Mouse (Mus musculus): ENCODE measurements at regions not wholly inside any gene's neighbourhood (a gene's known extent, or its start where the extent isn't known, plus 50 kb on each side); places are given as distances from the start of the nearest gene placed in this dataset.

DNA sequence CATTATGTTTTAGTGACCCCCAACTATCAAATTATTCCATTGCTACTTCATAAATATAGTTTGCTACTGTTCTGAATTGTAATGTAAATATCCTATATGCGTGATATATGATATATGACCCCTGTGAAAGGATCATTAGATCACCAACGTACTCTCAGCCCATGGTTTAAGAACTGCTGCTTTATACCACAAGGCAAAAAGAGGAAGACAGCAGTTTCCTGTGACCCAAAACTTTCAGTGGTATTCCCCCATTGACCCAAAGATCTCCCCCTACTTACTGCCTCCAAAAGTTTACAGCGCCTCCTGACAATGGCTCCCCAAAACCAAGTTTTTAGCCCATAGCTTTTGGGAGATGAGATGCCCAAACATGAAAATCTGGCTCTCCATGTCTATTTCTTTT is 177.8 kb upstream of the Ghitm start:
- Histone ChIP-seq H3K9ac (replicated peaks) (no peak overlapping the region), H3K4me1 (ENCODE audit: insufficient read depth) (no peaks in the 10 kb centered on the region), H3K36me3 (replicated peaks; ENCODE audit: insufficient read depth, low read length) (no peaks in the 10 kb centered on the region), H3K27me3 (ENCODE audit: insufficient read depth, low read length) (no peaks in the 10 kb centered on the region), H3K9me3 (ENCODE audit: low read length) (no peaks in the 10 kb centered on the region), H3K27ac (ENCODE audit: low read depth) (no peak overlapping the region), H3K4me2 (ENCODE audit: low read depth, low read length) (no peak overlapping the region), H3K4me3 (ENCODE audit: low read depth, low read length) (no peak overlapping the region)
- ATAC-seq = no peak
- TF ChIP-seq CTCF (IDR thresholded peaks at IDR 0.05; ENCODE audit: low read depth) = no peak
- TF ChIP-seq EP300 (IDR thresholded peaks at IDR 0.05; ENCODE audit: low read depth) = no peak
- WGBS (ENCODE audit: insufficient replicate concordance) = 65% methylated on average over 3 of the region's 3 CpGs
- no peak for DNase-seq

DNA sequence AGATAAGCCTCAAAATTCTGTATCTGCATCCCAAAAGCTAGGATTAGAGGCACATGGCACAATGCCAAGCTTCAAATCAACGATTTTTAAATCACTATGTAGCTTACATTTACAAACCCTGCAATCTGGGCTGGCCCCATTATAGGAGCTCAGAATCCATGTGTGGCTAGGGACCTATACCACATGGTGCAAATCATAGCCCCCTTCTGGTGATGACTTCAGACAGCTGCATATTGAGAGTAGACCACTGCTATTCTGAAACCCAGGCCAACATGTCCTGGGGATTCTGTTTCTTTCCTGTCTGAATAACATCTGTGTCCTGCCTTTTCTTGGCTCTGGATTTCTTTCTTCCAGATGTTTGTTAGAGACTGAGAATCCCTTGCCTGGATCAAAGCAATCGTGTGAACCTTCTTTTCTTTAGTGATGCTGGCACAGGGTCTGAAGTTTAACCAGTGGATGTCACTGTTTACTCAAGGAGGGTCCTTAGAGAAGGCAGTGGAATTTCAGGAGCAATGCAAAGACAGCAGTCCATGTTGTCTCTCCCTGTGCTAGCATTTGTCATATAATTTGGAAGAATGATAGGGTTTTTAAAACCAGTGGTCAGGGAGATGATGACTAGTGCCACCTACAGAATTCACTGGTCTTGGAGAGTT is 171.7 kb upstream of the Ghitm start:
- Histone ChIP-seq H3K27me3 (ENCODE audit: insufficient read depth, low read length) (no peaks in the 10 kb centered on the region), H3K27ac (ENCODE audit: low read depth) (no peak overlapping the region), H3K9me3 (ENCODE audit: low read length) (no peaks in the 10 kb centered on the region), H3K36me3 (replicated peaks; ENCODE audit: insufficient read depth, low read length) (no peaks in the 10 kb centered on the region), H3K4me3 (ENCODE audit: low read depth, low read length) (no peak overlapping the region), H3K4me1 (ENCODE audit: insufficient read depth) (no peaks in the 10 kb centered on the region), H3K9ac (replicated peaks) (no peak overlapping the region), H3K4me2 (ENCODE audit: low read depth, low read length) (no peak overlapping the region)
- no peak for TF ChIP-seq EP300 (IDR thresholded peaks at IDR 0.05; ENCODE audit: low read depth)
- no peak for TF ChIP-seq CTCF (IDR thresholded peaks at IDR 0.05; ENCODE audit: low read depth)
- DNase-seq = no peak
- no peak for ATAC-seq
- 52% methylated on average over 2 of the region's 2 CpGs for WGBS (ENCODE audit: insufficient replicate concordance)

DNA sequence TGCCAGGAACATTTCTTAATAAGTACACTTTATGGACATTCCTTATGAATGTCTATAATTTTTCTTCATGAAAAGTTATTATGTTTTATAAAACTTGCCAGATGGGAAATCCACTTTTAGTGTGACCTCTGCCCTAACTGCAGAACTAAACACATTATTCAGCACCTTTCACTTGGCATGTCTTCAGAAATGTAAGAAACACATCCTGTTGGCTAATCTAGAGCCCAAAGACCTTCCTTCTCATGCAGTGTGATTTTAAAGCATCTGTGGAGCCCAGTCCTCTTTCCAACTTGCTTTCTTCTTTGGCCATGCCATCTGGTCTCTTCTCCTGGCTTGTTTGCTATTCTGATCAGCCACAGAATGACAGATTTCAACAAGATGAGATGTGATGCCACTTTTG is 163.6 kb upstream of the Ghitm start:
- H3K4me3 ChIP-seq (ENCODE audit: low read depth, low read length) = no peak overlapping the region
- no peaks in the 10 kb centered on the region for H3K4me1 ChIP-seq (ENCODE audit: insufficient read depth)
- no peak overlapping the region for H3K27ac ChIP-seq (ENCODE audit: low read depth)
- no peak overlapping the region for H3K4me2 ChIP-seq (ENCODE audit: low read depth, low read length)
- no peak for TF ChIP-seq CTCF (IDR thresholded peaks at IDR 0.05; ENCODE audit: low read depth)
- TF ChIP-seq EP300 (IDR thresholded peaks at IDR 0.05; ENCODE audit: low read depth) = no peak
- H3K9ac ChIP-seq (replicated peaks) = no peak overlapping the region
- no peaks in the 10 kb centered on the region for H3K36me3 ChIP-seq (replicated peaks; ENCODE audit: insufficient read depth, low read length)
- H3K9me3 ChIP-seq (ENCODE audit: low read length) = no peaks in the 10 kb centered on the region
- DNase-seq = no peak
- H3K27me3 ChIP-seq (ENCODE audit: insufficient read depth, low read length) = no peaks in the 10 kb centered on the region
- no peak for ATAC-seq

DNA sequence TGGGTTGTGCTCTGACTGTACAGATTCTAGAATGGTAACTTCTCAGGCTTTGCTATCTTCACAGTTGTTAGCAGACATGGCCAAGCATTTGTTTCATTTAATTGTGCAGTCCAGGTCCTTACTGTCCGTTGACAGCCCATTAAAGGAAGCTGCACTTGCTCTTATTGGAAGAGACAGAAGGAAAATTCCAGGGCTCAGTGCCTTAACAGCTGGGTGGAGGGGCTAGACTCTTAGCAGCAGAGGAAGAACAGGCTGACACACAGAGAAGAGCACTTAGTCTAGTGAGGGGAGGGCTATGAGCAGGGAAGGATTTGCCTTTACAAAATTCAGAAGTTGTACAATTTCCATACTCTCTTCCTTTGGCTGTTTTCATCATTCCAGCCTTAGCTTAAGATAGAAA is 161.5 kb upstream of the Ghitm start:
- no peak for DNase-seq
- Histone ChIP-seq H3K9ac (replicated peaks) (no peak overlapping the region), H3K4me3 (ENCODE audit: low read depth, low read length) (no peak overlapping the region), H3K27me3 (ENCODE audit: insufficient read depth, low read length) (no peaks in the 10 kb centered on the region), H3K4me2 (ENCODE audit: low read depth, low read length) (no peak overlapping the region), H3K27ac (ENCODE audit: low read depth) (no peak overlapping the region), H3K9me3 (ENCODE audit: low read length) (no peaks in the 10 kb centered on the region), H3K36me3 (replicated peaks; ENCODE audit: insufficient read depth, low read length) (no peaks in the 10 kb centered on the region), H3K4me1 (ENCODE audit: insufficient read depth) (no peaks in the 10 kb centered on the region)
- no peak for ATAC-seq
- TF ChIP-seq CTCF (IDR thresholded peaks at IDR 0.05; ENCODE audit: low read depth) (no peak), EP300 (IDR thresholded peaks at IDR 0.05; ENCODE audit: low read depth) (no peak)
- WGBS (ENCODE audit: insufficient replicate concordance) = 51% methylated on average over 1 of the region's 1 CpGs

DNA sequence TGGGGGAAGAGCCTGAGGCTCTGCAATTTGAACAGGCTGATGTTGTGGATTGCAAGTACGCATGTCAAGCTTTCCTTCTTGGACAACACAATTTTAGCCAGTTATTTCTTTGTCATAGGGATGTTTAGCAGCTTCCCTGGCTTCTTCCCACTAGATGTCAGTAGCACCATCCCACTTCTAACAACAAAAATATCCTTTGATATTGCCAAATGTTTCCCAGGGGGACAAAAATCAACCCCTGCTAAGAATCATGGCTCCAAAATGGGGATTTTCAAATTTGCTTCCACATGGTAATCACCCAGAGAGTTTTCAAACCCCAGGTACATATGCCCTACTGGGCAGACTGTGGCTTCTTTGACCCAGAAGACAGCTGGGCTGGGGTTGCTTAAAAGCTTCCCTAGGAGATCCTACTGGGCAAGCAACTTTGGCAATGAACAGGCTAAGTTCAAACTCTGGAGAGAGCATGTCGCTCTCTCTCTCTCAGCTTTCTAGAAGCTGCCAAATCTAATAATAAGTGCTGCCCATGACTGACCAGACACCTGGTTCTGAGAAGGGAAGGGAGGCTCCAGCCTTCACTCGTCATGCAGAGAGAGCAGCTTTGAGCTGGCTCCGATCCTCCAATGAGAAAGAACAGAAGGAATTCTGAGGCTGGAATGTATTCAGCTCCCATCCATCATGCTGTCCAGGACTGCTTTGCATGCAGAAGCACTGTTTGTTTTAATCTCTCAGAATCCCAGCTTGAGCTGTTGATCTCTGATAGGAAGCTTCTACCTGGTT is 157.2 kb upstream of the Ghitm start:
- H3K4me3 ChIP-seq (ENCODE audit: low read depth, low read length) = no peak overlapping the region
- TF ChIP-seq CTCF (IDR thresholded peaks at IDR 0.05; ENCODE audit: low read depth) = 0 out of 2 replicates have a peak, but pooled peaks have one; percentile 15
- TF ChIP-seq EP300 (IDR thresholded peaks at IDR 0.05; ENCODE audit: low read depth) = no peak
- no peaks in the 10 kb centered on the region for H3K27me3 ChIP-seq (ENCODE audit: insufficient read depth, low read length)
- no peaks in the 10 kb centered on the region for H3K4me1 ChIP-seq (ENCODE audit: insufficient read depth)
- H3K9me3 ChIP-seq (ENCODE audit: low read length) = no peaks in the 10 kb centered on the region
- no peak overlapping the region for H3K27ac ChIP-seq (ENCODE audit: low read depth)
- WGBS (ENCODE audit: insufficient replicate concordance) = 57% methylated on average over 4 of the region's 4 CpGs
- no peak overlapping the region for H3K9ac ChIP-seq (replicated peaks)
- H3K4me2 ChIP-seq (ENCODE audit: low read depth, low read length) = no peak overlapping the region
- no peaks in the 10 kb centered on the region for H3K36me3 ChIP-seq (replicated peaks; ENCODE audit: insufficient read depth, low read length)
- DNase-seq (no peak), ATAC-seq (no peak)

DNA sequence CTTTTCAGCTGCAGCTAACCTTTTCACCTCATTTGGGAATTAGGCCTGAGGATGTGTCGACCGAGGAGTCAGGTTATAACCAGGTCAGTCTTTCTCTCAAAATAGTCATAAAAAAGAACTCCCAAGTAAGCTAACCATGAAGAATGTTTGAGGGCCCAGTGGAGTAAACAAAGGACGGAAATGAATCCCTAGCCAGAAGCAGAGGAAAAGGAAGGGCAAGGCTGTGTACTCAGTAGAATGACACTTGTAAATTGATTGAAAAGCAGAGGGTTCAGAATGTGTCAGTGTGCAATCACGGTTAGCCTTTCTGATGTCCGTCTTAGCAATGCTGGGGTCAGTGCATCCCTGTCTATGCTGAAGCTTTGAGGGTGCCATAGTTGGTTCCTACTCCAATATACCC is 149.3 kb upstream of the Ghitm start:
- DNase-seq = no peak
- H3K27ac ChIP-seq (ENCODE audit: low read depth) = no peak overlapping the region
- no peak overlapping the region for H3K9ac ChIP-seq (replicated peaks)
- H3K4me3 ChIP-seq (ENCODE audit: low read depth, low read length) = no peak overlapping the region
- no peaks in the 10 kb centered on the region for H3K4me1 ChIP-seq (ENCODE audit: insufficient read depth)
- H3K4me2 ChIP-seq (ENCODE audit: low read depth, low read length) = no peak overlapping the region
- ATAC-seq = no peak
- no peaks in the 10 kb centered on the region for H3K36me3 ChIP-seq (replicated peaks; ENCODE audit: insufficient read depth, low read length)
- 45% methylated on average over 5 of the region's 5 CpGs for WGBS (ENCODE audit: insufficient replicate concordance)
- no peak for TF ChIP-seq EP300 (IDR thresholded peaks at IDR 0.05; ENCODE audit: low read depth)
- TF ChIP-seq CTCF (IDR thresholded peaks at IDR 0.05; ENCODE audit: low read depth) = no peak
- no peaks in the 10 kb centered on the region for H3K27me3 ChIP-seq (ENCODE audit: insufficient read depth, low read length)
- H3K9me3 ChIP-seq (ENCODE audit: low read length) = no peaks in the 10 kb centered on the region
